In genomic region chr4:88543649-88544234, GRCm38 (mm10) we compare ENCODE assay signal across 8 mouse cellular contexts. TPM values are rescaled to one million over a fixed set of nuclear protein-coding genes. Genes with fewer than 3 reads are reported as not detected.
A peak's percentile ranks its signal among the peaks of the same experiment; 100 is the strongest.
DNase-seq lines count a peak whose midpoint lies in the region; ATAC-seq and TF ChIP-seq lines count a peak whose summit lies in the region.

No protein-coding gene starts in this region.

- no peak overlapping the region for H3K9ac ChIP-seq in forebrain, embryonic 16.5 days (replicated peaks; ENCODE audit: low read depth, low read length)
- no peak overlapping the region for H3K9ac ChIP-seq in lung, embryonic 14.5 days

- peak; percentile 90 for TF ChIP-seq CTCF in lung, embryonic 14.5 days (IDR thresholded peaks at IDR 0.05; ENCODE audit: low read depth)

- H3K36me3 ChIP-seq in forebrain, embryonic 16.5 days (ENCODE audit: control insufficient read depth, insufficient read depth) = no peaks in the 10 kb centered on the region
- H3K36me3 ChIP-seq in lung, embryonic 14.5 days (ENCODE audit: insufficient read depth) = no peaks in the 10 kb centered on the region
- no peaks in the 10 kb centered on the region for H3K36me3 ChIP-seq in splenic B cell, adult 2 months (ENCODE audit: control insufficient read depth, insufficient read depth, low read length, poor library complexity, severe bottlenecking)

- no peaks in the 10 kb centered on the region for H3K4me1 ChIP-seq in forebrain, embryonic 16.5 days (replicated peaks; ENCODE audit: control insufficient read depth, insufficient read depth, low read length)
- no peaks in the 10 kb centered on the region for H3K4me1 ChIP-seq in lung, embryonic 14.5 days (ENCODE audit: insufficient read depth)

- H3K4me3 ChIP-seq in forebrain, embryonic 16.5 days (replicated peaks; ENCODE audit: low read length) = no peak overlapping the region
- H3K4me3 ChIP-seq in lung, embryonic 14.5 days (ENCODE audit: low read depth, low read length) = no peak overlapping the region

- WGBS in forebrain, embryonic 16.5 days = 38% methylated on average over 2 of the region's 2 CpGs
- WGBS in lung, embryonic 14.5 days = 43% methylated on average over 2 of the region's 2 CpGs

- no peaks in the 10 kb centered on the region for H3K27me3 ChIP-seq in forebrain, embryonic 16.5 days (replicated peaks; ENCODE audit: control insufficient read depth, insufficient read depth, low read length)
- no peaks in the 10 kb centered on the region for H3K27me3 ChIP-seq in lung, embryonic 14.5 days (ENCODE audit: insufficient read depth, low read length)
- no peaks in the 10 kb centered on the region; the same call in 1 of the 2 replicates for H3K27me3 ChIP-seq in splenic B cell, adult 2 months (ENCODE audit: control insufficient read depth, insufficient read depth, low read length, poor library complexity, severe bottlenecking)

- H3K27ac ChIP-seq in forebrain, embryonic 16.5 days (ENCODE audit: low read length) = no peak overlapping the region
- H3K27ac ChIP-seq in lung, embryonic 14.5 days (ENCODE audit: low read depth) = no peak overlapping the region

- ATAC-seq in forebrain, embryonic 16.5 days = peak; percentile 80
- ATAC-seq in lung, embryonic 14.5 days (ENCODE audit: insufficient read depth) = peak; percentile 66; the same call in 1 of the 2 replicates

- DNase-seq in heart, adult 18-20 months = peak; percentile 46 to 75
- no peak for DNase-seq in heart, postnatal 4 days
- peak; percentile 85 for DNase-seq in 416B (ENCODE audit: low read depth)
- peak; percentile 31 for DNase-seq in T-cell, adult 2 months (ENCODE audit: low spot score)
- peak; percentile 91 for DNase-seq in lung, embryonic 14.5 days
- peak; percentile 80 for DNase-seq in splenic B cell, adult 2 months (ENCODE audit: low read depth, low spot score)
- no peak for DNase-seq in right cerebral cortex, postnatal 36 days (ENCODE audit: low spot score in 2 of 2)

- no peak overlapping the region for H3K4me2 ChIP-seq in forebrain, embryonic 16.5 days (ENCODE audit: low read length)
- H3K4me2 ChIP-seq in lung, embryonic 14.5 days = no peak overlapping the region

- H3K9me3 ChIP-seq in forebrain, embryonic 16.5 days (ENCODE audit: control insufficient read depth, low read length) = no peaks in the 10 kb centered on the region
- no peaks in the 10 kb centered on the region for H3K9me3 ChIP-seq in lung, embryonic 14.5 days (ENCODE audit: low read depth, low read length)

RNA-seq across cellular contexts. Expression of gene Ifna15, which starts 14.3 kb away (rescaled TPM):
- total RNA-seq in heart, adult 18-20 months (2021) = not detected
- not detected for total RNA-seq in heart, postnatal 4 days (2021)
- not detected in 2 replicates for polyA plus RNA-seq in forebrain, embryonic 16.5 days (2015; fragmentation: Nextera tagmentation; extraction: Ambion mirVana)
- not detected in 2 replicates for polyA plus RNA-seq in lung, embryonic 14.5 days (2014; fragmentation: Nextera tagmentation; extraction: Ambion mirVana)

RNA-seq across cellular contexts. Expression of gene Ifnb1, which starts 21.2 kb away (rescaled TPM):
- not detected for total RNA-seq in heart, adult 18-20 months (2021)
- not detected for total RNA-seq in heart, postnatal 4 days (2021)
- polyA plus RNA-seq in forebrain, embryonic 16.5 days (2015; fragmentation: Nextera tagmentation; extraction: Ambion mirVana) = not detected in 2 replicates
- polyA plus RNA-seq in lung, embryonic 14.5 days (2014; fragmentation: Nextera tagmentation; extraction: Ambion mirVana) = not detected in 2 replicates

RNA-seq across cellular contexts. Expression of gene Ifna14, which starts 27.9 kb away (rescaled TPM):
- not detected for total RNA-seq in heart, adult 18-20 months (2021)
- not detected for total RNA-seq in heart, postnatal 4 days (2021)
- polyA plus RNA-seq in forebrain, embryonic 16.5 days (2015; fragmentation: Nextera tagmentation; extraction: Ambion mirVana) = not detected in 2 replicates
- polyA plus RNA-seq in lung, embryonic 14.5 days (2014; fragmentation: Nextera tagmentation; extraction: Ambion mirVana) = not detected in 2 replicates

RNA-seq across cellular contexts. Expression of gene Ifna9, which starts 48.4 kb away (rescaled TPM):
- total RNA-seq in heart, adult 18-20 months (2021) = not detected
- not detected for total RNA-seq in heart, postnatal 4 days (2021)
- not detected in 2 replicates for polyA plus RNA-seq in forebrain, embryonic 16.5 days (2015; fragmentation: Nextera tagmentation; extraction: Ambion mirVana)
- not detected in 2 replicates for polyA plus RNA-seq in lung, embryonic 14.5 days (2014; fragmentation: Nextera tagmentation; extraction: Ambion mirVana)

RNA-seq across cellular contexts. Expression of gene Ifna12, which starts 59.4 kb away (rescaled TPM):
- not detected for total RNA-seq in heart, adult 18-20 months (2021)
- total RNA-seq in heart, postnatal 4 days (2021) = not detected
- polyA plus RNA-seq in forebrain, embryonic 16.5 days (2015; fragmentation: Nextera tagmentation; extraction: Ambion mirVana) = not detected in 2 replicates
- not detected in 2 replicates for polyA plus RNA-seq in lung, embryonic 14.5 days (2014; fragmentation: Nextera tagmentation; extraction: Ambion mirVana)

Comparison
In these comparisons a context has a peak if more than half of its experiments do, and no peak if none do; other contexts are left out.
1. DNase-seq: peak in heart, adult 18-20 months (2 of 2), 416B (single experiment), T-cell, adult 2 months (single experiment), lung, embryonic 14.5 days (single experiment) and splenic B cell, adult 2 months (single experiment); none in heart, postnatal 4 days (single experiment) and right cerebral cortex, postnatal 36 days (0 of 2).